Mouse (Mus musculus): Measurements from ENCODE around the gene Ndufa3. TPM values are rescaled to one million over a fixed set of nuclear protein-coding genes. Genes with fewer than 3 reads are reported as not detected.
"Not testable (repeated sequence)": the region's sequence is repeated elsewhere in the genome, so short reads cannot be mapped to it uniquely, and the experiment has no call there.

The Ndufa3 gene
- polyA plus RNA-seq, 1 experiment = 87.7 TPM

DNA sequence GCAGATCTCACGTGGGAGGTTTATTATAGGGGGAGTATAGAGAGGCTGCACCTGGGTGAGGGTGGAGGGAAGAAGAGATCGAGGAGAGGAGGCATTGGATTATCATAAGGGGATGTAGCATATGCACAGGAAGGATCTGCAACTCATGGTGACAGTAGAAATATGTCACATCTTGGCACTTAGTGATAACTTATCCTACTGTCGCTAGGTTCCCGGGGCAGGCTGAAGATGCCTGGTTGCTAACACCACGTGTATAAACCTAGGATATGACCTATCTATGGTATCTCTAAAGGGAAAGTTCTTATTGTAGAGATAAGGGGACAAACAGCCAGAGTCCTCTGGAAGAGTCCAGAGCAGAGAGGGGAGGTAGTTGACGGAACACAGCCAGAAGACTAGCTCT, 31.4 kb upstream of the Ndufa3 start:
- Histone ChIP-seq H3K4me3 (replicated peaks) (peak overlapping the region; percentile 1), H3K36me3 (replicated peaks; ENCODE audit: low read length) (no peaks in the 10 kb centered on the region), H3K27me3 (replicated peaks) (no peaks in the 10 kb centered on the region), H3K9me3 (peaks cover 7% of the 10 kb centered on the region; the same call in 1 of the 2 replicates), H3K4me1 (peaks cover 23% of the 10 kb centered on the region)
- TF ChIP-seq GATA1 (IDR thresholded peaks at IDR 0.05; ENCODE audit: borderline replicate concordance, low read length) (no peak), FLI1 (IDR thresholded peaks at IDR 0.05; ENCODE audit: low read length) (no peak)

DNA sequence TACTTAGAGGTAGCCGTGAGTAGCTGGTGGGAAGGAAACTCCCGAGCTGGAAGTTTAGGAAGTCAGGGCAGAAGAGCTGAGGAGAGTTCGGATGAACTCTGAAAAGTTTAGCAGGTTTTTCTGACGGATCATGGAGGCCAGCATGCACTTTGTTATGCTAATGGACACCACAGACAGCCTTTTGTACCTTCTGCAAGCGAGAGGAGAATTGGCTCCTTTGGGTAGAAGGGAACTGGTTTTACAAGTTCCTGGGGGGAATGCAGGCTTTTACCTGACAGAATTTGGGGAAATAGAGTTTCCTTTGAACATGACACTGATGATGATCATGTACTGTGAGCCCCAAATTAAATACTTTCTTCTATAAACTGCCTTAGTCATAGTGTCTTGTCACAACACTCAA, 30.9 kb upstream of the Ndufa3 start:
- Histone ChIP-seq H3K4me3 (replicated peaks) (no peak overlapping the region), H3K27me3 (replicated peaks) (no peaks in the 10 kb centered on the region), H3K4me1 (peaks cover 19% of the 10 kb centered on the region), H3K36me3 (replicated peaks; ENCODE audit: low read length) (no peaks in the 10 kb centered on the region), H3K9me3 (peaks cover 3% of the 10 kb centered on the region; the same call in 1 of the 2 replicates)
- TF ChIP-seq GATA1 (IDR thresholded peaks at IDR 0.05; ENCODE audit: borderline replicate concordance, low read length) (no peak), FLI1 (IDR thresholded peaks at IDR 0.05; ENCODE audit: low read length) (no peak)

DNA sequence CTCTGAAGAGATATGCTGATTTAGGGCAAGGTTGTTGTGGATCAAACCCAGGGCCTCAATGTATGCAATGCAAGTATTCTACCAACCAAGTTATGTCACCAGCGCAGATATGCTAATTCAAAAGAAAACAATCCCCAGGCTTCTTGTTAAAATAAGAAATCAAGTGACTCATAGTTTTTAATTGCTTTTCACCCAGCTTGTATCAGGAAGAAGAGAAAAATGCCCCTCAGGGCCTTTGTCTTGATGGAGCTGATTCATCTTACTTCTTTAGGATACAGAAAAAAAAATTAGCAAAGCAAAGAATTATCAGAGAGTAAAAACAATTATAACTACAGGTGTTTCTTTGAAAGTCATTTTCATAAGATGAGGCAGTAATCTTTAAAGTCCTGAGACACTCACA, 29.9 kb upstream of the Ndufa3 start:
- no peak for TF ChIP-seq FLI1 (IDR thresholded peaks at IDR 0.05; ENCODE audit: low read length)
- TF ChIP-seq GATA1 (IDR thresholded peaks at IDR 0.05; ENCODE audit: borderline replicate concordance, low read length) = no peak
- H3K27me3 ChIP-seq (replicated peaks) = no peaks in the 10 kb centered on the region
- H3K4me3 ChIP-seq (replicated peaks) = no peak overlapping the region
- H3K9me3 ChIP-seq = no peaks in the 10 kb centered on the region
- no peaks in the 10 kb centered on the region for H3K36me3 ChIP-seq (replicated peaks; ENCODE audit: low read length)
- H3K4me1 ChIP-seq = peaks cover 19% of the 10 kb centered on the region

- no peaks in the 10 kb centered on the region for H3K36me3 ChIP-seq (replicated peaks; ENCODE audit: low read length)
- H3K27me3 ChIP-seq (replicated peaks) = no peaks in the 10 kb centered on the region
- H3K4me3 ChIP-seq (replicated peaks) = no peak overlapping the region
- H3K9me3 ChIP-seq = no peaks in the 10 kb centered on the region
- no peak for TF ChIP-seq FLI1 (IDR thresholded peaks at IDR 0.05; ENCODE audit: low read length)
- TF ChIP-seq GATA1 (IDR thresholded peaks at IDR 0.05; ENCODE audit: borderline replicate concordance, low read length) = no peak
- peaks cover 19% of the 10 kb centered on the region for H3K4me1 ChIP-seq
Measured at GRCm38 (mm10) chr7:3590550-3590949, 26.6 kb upstream of the Ndufa3 start.

DNA sequence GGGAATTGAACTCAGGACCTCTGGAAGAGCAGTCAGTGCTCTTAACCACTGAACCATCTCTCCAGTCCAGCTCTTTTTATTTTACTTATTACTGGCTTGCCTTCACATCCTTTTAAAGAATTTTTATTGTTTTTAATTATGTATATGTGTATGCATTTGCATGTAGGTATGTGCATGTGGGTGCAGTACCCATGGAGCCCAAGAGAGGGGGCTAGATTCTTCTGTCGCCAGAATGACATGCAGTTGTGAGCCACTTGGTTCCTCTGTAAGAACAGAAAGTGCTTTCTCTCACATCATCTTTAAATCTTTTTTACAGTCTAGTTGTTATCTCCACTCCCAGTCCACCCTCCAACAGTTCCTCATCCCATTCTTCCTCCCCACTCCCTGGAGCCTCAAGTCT, 25.6 kb upstream of the Ndufa3 start:
- no peaks in the 10 kb centered on the region for H3K36me3 ChIP-seq (replicated peaks; ENCODE audit: low read length)
- TF ChIP-seq GATA1 (IDR thresholded peaks at IDR 0.05; ENCODE audit: borderline replicate concordance, low read length) = no peak
- TF ChIP-seq FLI1 (IDR thresholded peaks at IDR 0.05; ENCODE audit: low read length) = no peak

GRCm38 (mm10) chr7:3593855-3594254, 23.3 kb upstream of the Ndufa3 start:
- H3K9me3 ChIP-seq = no peaks in the 10 kb centered on the region
- TF ChIP-seq GATA1 (IDR thresholded peaks at IDR 0.05; ENCODE audit: borderline replicate concordance, low read length) (no peak), FLI1 (IDR thresholded peaks at IDR 0.05; ENCODE audit: low read length) (no peak)
- H3K27me3 ChIP-seq (replicated peaks) = no peaks in the 10 kb centered on the region
- no peak overlapping the region for H3K4me3 ChIP-seq (replicated peaks)
- no peaks in the 10 kb centered on the region for H3K36me3 ChIP-seq (replicated peaks; ENCODE audit: low read length)
- H3K4me1 ChIP-seq = peaks cover 9% of the 10 kb centered on the region

More for the DNA sequence above, 25.6 kb upstream of the Ndufa3 start:
- H3K4me3 ChIP-seq (replicated peaks) = no peak overlapping the region
- no peaks in the 10 kb centered on the region for H3K27me3 ChIP-seq (replicated peaks)
- H3K4me1 ChIP-seq = peaks cover 9% of the 10 kb centered on the region
- H3K9me3 ChIP-seq = no peaks in the 10 kb centered on the region

GRCm38 (mm10) chr7:3594686-3595085, 22.5 kb upstream of the Ndufa3 start:
- Histone ChIP-seq H3K36me3 (replicated peaks; ENCODE audit: low read length) (no peaks in the 10 kb centered on the region), H3K4me1 (peaks cover 9% of the 10 kb centered on the region), H3K27me3 (replicated peaks) (no peaks in the 10 kb centered on the region), H3K9me3 (no peaks in the 10 kb centered on the region), H3K4me3 (replicated peaks) (no peak overlapping the region)
- TF ChIP-seq FLI1 (IDR thresholded peaks at IDR 0.05; ENCODE audit: low read length) = no peak
- no peak for TF ChIP-seq GATA1 (IDR thresholded peaks at IDR 0.05; ENCODE audit: borderline replicate concordance, low read length)

- no peaks in the 10 kb centered on the region for H3K36me3 ChIP-seq (replicated peaks; ENCODE audit: low read length)
- no peaks in the 10 kb centered on the region for H3K9me3 ChIP-seq
- no peak overlapping the region for H3K4me3 ChIP-seq (replicated peaks)
- TF ChIP-seq GATA1 (IDR thresholded peaks at IDR 0.05; ENCODE audit: borderline replicate concordance, low read length) (no peak), FLI1 (IDR thresholded peaks at IDR 0.05; ENCODE audit: low read length) (no peak)
- peaks cover 9% of the 10 kb centered on the region for H3K4me1 ChIP-seq
- no peaks in the 10 kb centered on the region for H3K27me3 ChIP-seq (replicated peaks)
Measured at GRCm38 (mm10) chr7:3595146-3595545, 22.0 kb upstream of the Ndufa3 start.

GRCm38 (mm10) chr7:3597755-3598154, 19.4 kb upstream of the Ndufa3 start:
- H3K4me1 ChIP-seq = peaks cover 23% of the 10 kb centered on the region
- not testable (repeated sequence) for H3K4me3 ChIP-seq (replicated peaks); H3K27me3 ChIP-seq (replicated peaks); H3K9me3 ChIP-seq; H3K36me3 ChIP-seq (replicated peaks; ENCODE audit: low read length)

DNA sequence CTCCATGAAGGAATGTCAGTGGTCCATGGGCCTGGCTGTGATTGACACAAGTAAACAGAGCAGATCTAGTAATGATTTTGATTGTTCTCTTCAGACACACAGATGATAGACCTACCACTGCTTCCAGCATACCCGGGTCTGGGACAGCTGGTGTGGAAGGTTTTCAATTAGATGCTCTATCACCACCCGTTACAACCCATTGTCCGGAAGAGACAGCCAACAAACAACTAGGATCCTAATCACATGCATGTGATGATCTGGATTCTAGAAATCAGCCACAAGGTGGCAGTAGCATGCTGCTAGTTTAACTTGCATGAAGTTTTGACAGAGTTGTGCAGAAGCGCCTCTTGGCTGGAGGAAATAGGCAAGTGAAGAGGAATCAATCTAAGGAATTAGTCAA, 16.1 kb upstream of the Ndufa3 start:
- Histone ChIP-seq H3K4me1 (peaks cover 27% of the 10 kb centered on the region), H3K27me3 (replicated peaks) (no peaks in the 10 kb centered on the region), H3K4me3 (replicated peaks) (no peak overlapping the region), H3K9me3 (peaks cover 4% of the 10 kb centered on the region), H3K36me3 (replicated peaks; ENCODE audit: low read length) (peaks cover 3% of the 10 kb centered on the region)
- no peak for TF ChIP-seq GATA1 (IDR thresholded peaks at IDR 0.05; ENCODE audit: borderline replicate concordance, low read length)
- no peak for TF ChIP-seq FLI1 (IDR thresholded peaks at IDR 0.05; ENCODE audit: low read length)

- peaks cover 3% of the 10 kb centered on the region for H3K36me3 ChIP-seq (replicated peaks; ENCODE audit: low read length)
- TF ChIP-seq GATA1 (IDR thresholded peaks at IDR 0.05; ENCODE audit: borderline replicate concordance, low read length) (no peak), FLI1 (IDR thresholded peaks at IDR 0.05; ENCODE audit: low read length) (no peak)
- H3K27me3 ChIP-seq (replicated peaks) = no peaks in the 10 kb centered on the region
- H3K9me3 ChIP-seq = peaks cover 4% of the 10 kb centered on the region
- peaks cover 55% of the 10 kb centered on the region for H3K4me1 ChIP-seq
- no peak overlapping the region for H3K4me3 ChIP-seq (replicated peaks)
Measured at GRCm38 (mm10) chr7:3606798-3607197, 10.4 kb upstream of the Ndufa3 start.

Data from megakaryocyte, embryonic 14.5 days (primary cell).